Mouse (Mus musculus) neural tube, embryonic 13.5 days (tissue): ENCODE measurements around the gene Ndufa13. TPM values are rescaled to one million over a fixed set of nuclear protein-coding genes. Genes with fewer than 3 reads are reported as not detected.

Experiments used
- ATAC-seq: fragments of 200-750 bp; cut with Nextera tagmentation; 2 replicates; pipeline ENCODE4 v1.8.0; 2017; ENCODE audit warnings: low read depth, mild to moderate bottlenecking, moderate TSS enrichment, moderate library complexity
- H3K27ac ChIP-seq: fragments of 300-500 bp; sonication (generic); replicated peaks from 2 replicates; pipeline ENCODE4 v1.5.1; 2015; ENCODE audit warnings: moderate library complexity, mild to moderate bottlenecking, inconsistent platforms
- H3K27me3 ChIP-seq: fragments of 300-500 bp; sonication (generic); 2 replicates; pipeline ENCODE4 v1.6.1; 2015; ENCODE audit warnings: mild to moderate bottlenecking, inconsistent platforms
- H3K36me3 ChIP-seq: fragments of 300-500 bp; sonication (generic); 2 replicates; pipeline ENCODE4 v1.6.1; 2015; ENCODE audit warnings: mild to moderate bottlenecking, inconsistent platforms
- H3K4me1 ChIP-seq: fragments of 300-500 bp; sonication (generic); replicated peaks from 2 replicates; pipeline ENCODE4 v1.6.1; 2015; ENCODE audit warnings: inconsistent platforms
- H3K4me2 ChIP-seq: fragments of 300-500 bp; sonication (generic); 2 replicates; pipeline ENCODE4 v1.6.1; 2015; ENCODE audit warnings: inconsistent platforms, mild to moderate bottlenecking, moderate library complexity
- H3K4me3 ChIP-seq: fragments of 300-500 bp; sonication (generic); 2 replicates; pipeline ENCODE4 v1.5.1; 2015; ENCODE audit warnings: mild to moderate bottlenecking, inconsistent platforms
- H3K9ac ChIP-seq: fragments of 300-500 bp; sonication (generic); 2 replicates; pipeline ENCODE4 v1.6.1; 2015; ENCODE audit warnings: moderate library complexity, mild to moderate bottlenecking, inconsistent platforms
- H3K9me3 ChIP-seq: fragments of 300-500 bp; sonication (generic); 2 replicates; pipeline ENCODE4 v1.6.1; 2016; ENCODE audit warnings: inconsistent platforms
- WGBS: fragments of 180-500 bp; shearing (Covaris S2); methylation state at CpG from one replicate; pipeline ENCODE4 v1.1.7; 2015; 5-methylcytosine and 5-hydroxymethylcytosine counted together
- polyA plus RNA-seq: library from polyadenylated mRNA; unstranded; fragments of >200 nt; fragmentation: Nextera tagmentation; extraction: Ambion mirVana; gene quantifications from 2 replicates; pipeline ENCODE4 v1.2.1, GENCODE M21; 2015

Gene Ndufa13
- polyA plus RNA-seq, 1 experiment from 2014 or later: 186 TPM

GRCm38 (mm10) chr8:69849899-69850298, 52.5 kb downstream of the Ndufa13 start:
- WGBS: 44% methylated on average over 3 of the region's 3 CpGs
- no peak overlapping the region for H3K4me2 ChIP-seq
- peaks cover 12% of the 10 kb centered on the region; the same call in 1 of the 2 replicates for H3K36me3 ChIP-seq
- no peak overlapping the region for H3K27ac ChIP-seq
- H3K27me3 ChIP-seq: no peaks in the 10 kb centered on the region
- H3K4me3 ChIP-seq: no peak overlapping the region
- H3K9ac ChIP-seq: no peak overlapping the region
- no peaks in the 10 kb centered on the region for H3K9me3 ChIP-seq
- no peaks in the 10 kb centered on the region for H3K4me1 ChIP-seq
- ATAC-seq: no peak

DNA sequence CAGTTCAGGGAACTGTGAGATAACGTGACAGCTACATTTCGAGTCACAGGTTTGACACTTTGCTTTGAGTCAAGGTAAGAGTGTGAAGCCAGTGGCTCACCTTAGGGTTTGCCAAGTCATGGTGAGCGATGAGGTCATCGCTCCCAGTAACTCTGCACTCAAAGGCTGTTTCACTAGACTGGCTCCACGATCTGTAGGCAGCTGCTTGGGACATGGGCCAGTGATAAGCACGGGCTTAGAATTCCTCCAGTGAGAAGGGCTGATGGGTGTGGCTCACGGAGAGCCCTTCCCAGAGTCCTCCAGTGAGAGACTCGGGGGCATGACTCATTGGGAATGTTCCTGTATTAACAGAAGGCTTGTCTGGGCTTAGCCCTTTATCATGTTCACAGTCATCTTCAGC, 53.4 kb downstream of the Ndufa13 start:
- no peak for ATAC-seq
- H3K36me3 ChIP-seq: peaks cover 12% of the 10 kb centered on the region; the same call in 1 of the 2 replicates
- no peaks in the 10 kb centered on the region for H3K27me3 ChIP-seq

DNA sequence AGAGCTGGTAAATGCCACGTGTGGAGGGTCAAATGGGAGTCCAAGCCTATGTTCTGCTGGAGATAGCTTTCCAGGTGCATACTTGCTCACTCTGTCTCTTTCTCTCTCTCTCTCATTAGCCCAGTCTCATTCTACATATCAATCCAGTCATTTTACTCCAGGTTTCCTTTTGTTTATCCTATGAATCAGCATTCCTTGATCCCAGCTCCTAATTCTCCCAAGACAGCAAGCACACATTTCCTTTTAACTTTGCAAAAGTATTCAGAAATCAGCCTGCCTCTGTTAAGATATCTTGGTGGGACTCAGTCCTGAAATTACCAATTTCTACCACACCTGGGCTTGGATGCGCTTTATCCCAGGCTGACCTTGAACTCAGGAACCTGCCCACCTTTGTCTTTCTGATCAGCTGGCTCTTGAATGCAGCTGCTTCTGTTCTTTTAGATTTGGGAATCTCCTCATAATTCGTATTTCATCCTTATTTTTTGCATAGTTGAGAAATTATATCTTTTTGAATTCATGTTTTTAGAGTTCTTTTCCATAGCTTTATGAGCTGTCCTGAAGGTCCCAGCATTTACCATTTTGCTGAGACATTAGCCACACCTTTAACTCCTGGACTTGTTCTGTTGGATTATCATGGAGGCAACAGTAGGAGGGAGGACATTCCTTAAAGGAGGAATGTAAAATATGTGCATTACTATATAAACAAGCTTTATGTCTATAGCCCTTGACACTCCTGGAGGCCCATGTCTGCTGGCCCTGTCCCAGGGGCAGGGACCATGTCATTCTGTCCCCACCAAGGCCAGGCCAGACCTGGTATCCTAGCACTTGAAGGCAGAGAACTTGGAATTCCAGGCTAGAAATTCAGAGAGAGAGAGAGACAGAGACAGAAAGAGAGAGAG, 54.9 kb downstream of the Ndufa13 start:
- no peak for ATAC-seq
- WGBS: 81% methylated on average over 3 of the region's 3 CpGs
- H3K4me2 ChIP-seq: no peak overlapping the region

More for the DNA sequence above, 53.4 kb downstream of the Ndufa13 start:
- Histone ChIP-seq H3K27ac (no peak overlapping the region), H3K4me1 (no peaks in the 10 kb centered on the region), H3K4me3 (no peak overlapping the region), H3K9ac (no peak overlapping the region), H3K4me2 (no peak overlapping the region), H3K9me3 (no peaks in the 10 kb centered on the region)
- WGBS: 90% methylated on average over 8 of the region's 8 CpGs

More for the DNA sequence above, 54.9 kb downstream of the Ndufa13 start:
- H3K4me3 ChIP-seq: no peak overlapping the region
- H3K27ac ChIP-seq: no peak overlapping the region
- no peak overlapping the region for H3K9ac ChIP-seq
- H3K27me3 ChIP-seq: no peaks in the 10 kb centered on the region
- H3K9me3 ChIP-seq: no peaks in the 10 kb centered on the region
- H3K4me1 ChIP-seq: no peaks in the 10 kb centered on the region
- H3K36me3 ChIP-seq: peaks cover 12% of the 10 kb centered on the region; the same call in 1 of the 2 replicates

Other genes with a start within 250 kb of the Ndufa13 start
- gene Zfp964, start 248.1 kb downstream of the Ndufa13 start, polyA plus RNA-seq: 2.9 and 3.1 TPM in 2 replicates
- 25.1 and 28.9 TPM in 2 replicates for gene Zfp869, start 191.8 kb downstream of the Ndufa13 start, polyA plus RNA-seq
- 10.1 and 10.5 TPM in 2 replicates for gene Zfp963, start 152.6 kb downstream of the Ndufa13 start, polyA plus RNA-seq
- gene Gm20422, start 127.7 kb downstream of the Ndufa13 start, polyA plus RNA-seq: 0.50 and 0.55 TPM in 2 replicates
- 43.7 and 45.4 TPM in 2 replicates for gene Atp13a1, start 111.4 kb downstream of the Ndufa13 start, polyA plus RNA-seq
- gene Zfp866, start 111.4 kb downstream of the Ndufa13 start, polyA plus RNA-seq: 39.6 and 45.7 TPM in 2 replicates
- 24.8 and 27.6 TPM in 2 replicates for gene Gmip, start 93.9 kb downstream of the Ndufa13 start, polyA plus RNA-seq
- 0.68 and 0.70 TPM in 2 replicates for gene Lpar2, start 80.1 kb downstream of the Ndufa13 start, polyA plus RNA-seq
- gene Pbx4, start 70.1 kb downstream of the Ndufa13 start, polyA plus RNA-seq: 50.9 and 58.8 TPM in 2 replicates
- 3.1 and 3.9 TPM in 2 replicates for gene Cilp2, start 14.9 kb downstream of the Ndufa13 start, polyA plus RNA-seq
- 3.4 TPM in 2 replicates for gene Tssk6, start 374 bp downstream of the Ndufa13 start, polyA plus RNA-seq
- 10.0 and 12.1 TPM in 2 replicates for gene Yjefn3, start 154 bp upstream of the Ndufa13 start, polyA plus RNA-seq
- 30.6 and 31.8 TPM in 2 replicates for gene Gatad2a, start 93.8 kb upstream of the Ndufa13 start, polyA plus RNA-seq
- 68.1 and 68.7 TPM in 2 replicates for gene Mau2, start 140.2 kb upstream of the Ndufa13 start, polyA plus RNA-seq
- gene Sugp1, start 140.3 kb upstream of the Ndufa13 start, polyA plus RNA-seq: 57.7 and 59.2 TPM in 2 replicates
- gene Tm6sf2, start 170.4 kb upstream of the Ndufa13 start, polyA plus RNA-seq: 1.3 and 1.7 TPM in 2 replicates
- 0.35 and 0.51 TPM in 2 replicates for gene Hapln4, start 180.9 kb upstream of the Ndufa13 start, polyA plus RNA-seq
- 131 and 136 TPM in 2 replicates for gene Ncan, start 218.3 kb upstream of the Ndufa13 start, polyA plus RNA-seq
- 34.8 and 40.6 TPM in 2 replicates for gene Nr2c2ap, start 228.8 kb upstream of the Ndufa13 start, polyA plus RNA-seq
- 11.9 and 12.6 TPM in 2 replicates for gene Rfxank, start 236.6 kb upstream of the Ndufa13 start, polyA plus RNA-seq
- gene Borcs8, start 236.9 kb upstream of the Ndufa13 start, polyA plus RNA-seq: 54.5 and 56.0 TPM in 2 replicates
- 0.52 and 0.53 TPM in 2 replicates for gene Mef2b, start 237.2 kb upstream of the Ndufa13 start, polyA plus RNA-seq